Mouse (Mus musculus) T-helper 1 cell (primary cell): ENCODE measurements at regions not wholly inside any gene's neighbourhood (a gene's known extent, or its start where the extent isn't known, plus 50 kb on each side); places are given as distances from the start of the nearest gene placed in this dataset.
"Not testable (repeated sequence)": the region's sequence is repeated elsewhere in the genome, so short reads cannot be mapped to it uniquely, and the experiment has no call there.

Experiments used
- in situ Hi-C: fragments of 300-600 bp; cut with MboI, MseI; formaldehyde crosslinking; loops from one replicate; pipeline ENCODE4 v1.15.1; 2025; ENCODE audit warnings: high pct_unique_total_duplicates

- in situ Hi-C loops: no loop called here
Observed at GRCm38 (mm10) chr8:116046859-116047258, 339.3 kb upstream of the Maf start.

GRCm38 (mm10) chr8:116045526-116045925 lies 337.9 kb upstream of the Maf start:
- in situ Hi-C loops: no loop called here

- in situ Hi-C loops: no loop called here
Observed at GRCm38 (mm10) chr8:116043381-116043780, 335.8 kb upstream of the Maf start.

- in situ Hi-C loops: no loop called here
Observed at GRCm38 (mm10) chr8:116030966-116031365, 323.4 kb upstream of the Maf start.

- in situ Hi-C loops: no loop called here
Observed at GRCm38 (mm10) chr8:116025321-116025720, 317.7 kb upstream of the Maf start.

- in situ Hi-C loops: no loop called here
Observed at GRCm38 (mm10) chr8:116024811-116025210, 317.2 kb upstream of the Maf start.

- in situ Hi-C loops: no loop called here
Observed at GRCm38 (mm10) chr8:116021691-116022090, 314.1 kb upstream of the Maf start.

- in situ Hi-C loops: no loop called here
Observed at GRCm38 (mm10) chr8:115995320-115995719, 287.7 kb upstream of the Maf start.

GRCm38 (mm10) chr8:115991989-115992388 lies 284.4 kb upstream of the Maf start:
- in situ Hi-C loops: no loop called here

- in situ Hi-C loops: no loop called here
Observed at GRCm38 (mm10) chr8:115983397-115983796, 275.8 kb upstream of the Maf start.

- in situ Hi-C loops: no loop called here
Observed at GRCm38 (mm10) chr8:115982326-115982725, 274.7 kb upstream of the Maf start.

- in situ Hi-C loops: no loop called here
Observed at GRCm38 (mm10) chr8:115981426-115981825, 273.8 kb upstream of the Maf start.

GRCm38 (mm10) chr8:115980616-115981015 lies 273.0 kb upstream of the Maf start:
- in situ Hi-C loops: no loop called here

- in situ Hi-C loops: no loop called here
Observed at GRCm38 (mm10) chr8:115977152-115977551, 269.6 kb upstream of the Maf start.

GRCm38 (mm10) chr8:115974706-115975105 lies 267.1 kb upstream of the Maf start:
- in situ Hi-C loops: no loop called here

- in situ Hi-C loops: not testable (repeated sequence)
Observed at GRCm38 (mm10) chr8:115971351-115971750, 263.8 kb upstream of the Maf start.

- in situ Hi-C loops: no loop called here
Observed at GRCm38 (mm10) chr8:115968121-115968520, 260.5 kb upstream of the Maf start.

- in situ Hi-C loops: no loop called here
Observed at GRCm38 (mm10) chr8:115965981-115966380, 258.4 kb upstream of the Maf start.

- in situ Hi-C loops: no loop called here
Observed at GRCm38 (mm10) chr8:115955371-115955770, 247.8 kb upstream of the Maf start.

GRCm38 (mm10) chr8:115953783-115954470 lies 246.3 kb upstream of the Maf start:
- in situ Hi-C loops: no loop called here

- in situ Hi-C loops: no loop called here
Observed at GRCm38 (mm10) chr8:115952496-115952895, 244.9 kb upstream of the Maf start.

GRCm38 (mm10) chr8:115948916-115949315 lies 241.3 kb upstream of the Maf start:
- in situ Hi-C loops: no loop called here

GRCm38 (mm10) chr8:115948036-115948435 lies 240.4 kb upstream of the Maf start:
- in situ Hi-C loops: no loop called here
